Mouse (Mus musculus): ENCODE measurements around the gene Cd200r3.

DNA sequence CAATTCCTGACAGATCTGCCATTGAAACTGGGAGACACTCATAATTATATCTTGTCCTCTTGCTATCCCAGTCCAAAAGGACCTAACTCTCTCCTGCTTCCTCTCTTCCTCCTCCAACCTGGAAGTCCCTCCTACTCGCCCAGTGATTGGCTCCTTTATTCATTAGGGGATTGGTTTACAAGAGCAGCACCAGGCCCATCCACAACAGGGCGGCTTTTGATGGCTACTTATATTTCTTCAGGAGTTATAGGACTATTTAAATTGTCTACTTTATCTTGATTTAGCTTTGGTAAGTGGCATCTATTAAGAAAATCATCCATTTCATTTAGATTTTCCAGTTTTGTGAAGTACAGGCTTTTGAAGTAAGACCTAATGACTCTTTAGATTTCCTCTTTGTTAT is 30.6 kb downstream of the Cd200r3 start:
- TF ChIP-seq CTCF (IDR thresholded peaks at IDR 0.05; ENCODE audit: insufficient read depth, low read length) (no peak), POLR2A (IDR thresholded peaks at IDR 0.05; ENCODE audit: borderline replicate concordance, extremely low read depth, low read depth, low read length) (no peak)

Data from lung, adult 2 months (tissue).